Mouse (Mus musculus): Measurements from ENCODE around the gene Exoc3l4. TPM values are rescaled to one million over a fixed set of nuclear protein-coding genes. Genes with fewer than 3 reads are reported as not detected.

Exoc3l4 gene
- polyA plus RNA-seq, 1 experiment from 2014 or later: 11.1 TPM

DNA sequence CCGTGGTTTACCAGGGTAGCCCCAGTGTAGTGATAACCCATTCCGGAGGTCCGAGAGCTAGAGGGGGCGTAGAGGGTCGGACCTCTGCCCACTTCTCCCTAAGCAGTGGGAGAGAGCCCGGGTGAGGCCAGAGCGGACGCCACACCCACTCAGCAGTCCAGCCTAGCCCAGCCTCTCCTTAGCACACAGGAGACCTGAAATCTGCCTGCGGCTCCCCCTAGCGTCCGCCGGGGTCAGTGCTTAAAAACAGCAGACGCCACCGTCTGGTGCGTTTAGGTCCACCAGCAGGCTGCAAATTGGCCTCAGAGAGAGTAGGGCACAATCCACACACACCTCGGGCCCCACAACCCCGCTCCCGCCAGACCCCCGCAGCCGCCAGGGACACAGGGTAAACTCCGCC, 3.5 kb upstream of the Exoc3l4 start:
- Histone ChIP-seq H3K27me3 (replicated peaks) (peaks cover 13% of the 10 kb centered on the region; the same call in 1 of the 2 replicates), H3K9ac (peak overlapping the region; percentile 26; the same call in 1 of the 2 replicates)

DNA sequence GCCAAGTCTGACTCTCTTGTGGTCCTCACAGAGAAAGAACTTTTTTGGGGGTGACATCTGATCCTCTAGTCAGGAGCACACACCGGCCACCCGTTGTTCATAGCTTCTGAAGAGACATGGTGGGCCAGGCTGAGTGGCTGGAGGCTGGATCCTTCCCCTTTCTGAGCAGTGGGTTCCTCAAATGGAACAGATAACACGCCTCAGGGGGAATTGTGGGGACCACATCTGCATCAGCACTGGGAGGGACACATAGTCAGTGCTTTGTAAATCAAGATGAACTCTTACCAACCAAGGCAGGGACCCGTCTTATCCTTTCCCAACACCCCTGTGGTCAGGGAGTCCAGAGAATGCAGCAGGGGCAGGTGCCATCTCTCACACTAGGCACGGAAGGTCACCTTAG, 3.1 kb downstream of the Exoc3l4 start:
- Histone ChIP-seq H3K27ac (no peak overlapping the region), H3K4me3 (replicated peaks) (no peak overlapping the region), H3K36me3 (no peaks in the 10 kb centered on the region), H3K4me2 (replicated peaks) (no peak overlapping the region), H3K27me3 (replicated peaks) (peaks cover 34% of the 10 kb centered on the region), H3K9me3 (no peaks in the 10 kb centered on the region), H3K9ac (no peak overlapping the region), H3K4me1 (replicated peaks) (peaks cover 38% of the 10 kb centered on the region)
- 88% methylated on average over 5 of the region's 5 CpGs for WGBS
- ATAC-seq: no peak

More for the DNA sequence above, 3.5 kb upstream of the Exoc3l4 start:
- peak overlapping the region; percentile 34 for H3K4me3 ChIP-seq (replicated peaks)
- peak overlapping the region; percentile 68 for H3K4me2 ChIP-seq (replicated peaks)
- ATAC-seq: peak; percentile 87
- WGBS: 2% methylated on average over 21 of the region's 21 CpGs
- H3K36me3 ChIP-seq: no peaks in the 10 kb centered on the region
- H3K4me1 ChIP-seq (replicated peaks): peaks cover 31% of the 10 kb centered on the region
- no peaks in the 10 kb centered on the region for H3K9me3 ChIP-seq
- peak overlapping the region; percentile 45; the same call in 1 of the 2 replicates for H3K27ac ChIP-seq

DNA sequence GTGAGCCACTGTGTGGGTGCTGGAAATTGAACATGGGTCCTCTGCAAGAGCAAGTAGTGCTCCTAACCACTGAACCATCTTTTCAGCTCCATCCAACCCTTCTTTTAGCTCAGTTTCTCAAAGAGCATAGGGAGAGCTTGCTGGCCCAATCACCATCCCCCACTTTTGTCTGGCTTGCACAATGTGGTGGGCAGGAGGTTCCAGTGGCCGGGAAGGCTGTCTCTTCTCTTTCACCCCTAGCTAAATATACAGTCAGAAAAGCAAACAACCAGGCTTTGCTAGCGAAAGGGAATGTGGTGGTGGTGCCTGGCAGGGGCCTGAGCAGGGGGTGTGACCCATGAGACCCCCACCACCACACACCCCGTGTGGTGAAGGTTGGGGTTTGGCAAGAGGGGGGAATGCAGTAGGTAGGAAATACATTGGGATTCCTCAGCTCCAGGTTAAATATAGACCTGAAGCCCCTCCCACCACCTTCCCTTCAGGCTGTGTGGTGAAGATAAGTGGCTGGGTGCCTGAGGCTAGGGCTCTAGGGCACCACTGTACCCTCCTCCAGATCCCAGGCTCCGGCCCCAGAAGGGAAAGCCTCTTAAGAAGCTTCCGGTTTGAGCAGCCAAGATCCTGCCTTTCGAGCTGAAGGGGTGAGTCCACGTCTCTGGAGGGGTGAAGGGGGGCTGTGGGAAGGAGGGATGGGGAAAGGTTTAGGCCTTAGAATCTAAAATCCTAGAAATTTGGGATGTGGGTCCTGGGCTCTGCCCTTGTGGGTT, 4.3 kb downstream of the Exoc3l4 start:
- WGBS: 31% methylated on average over 7 of the region's 7 CpGs
- Histone ChIP-seq H3K36me3 (no peaks in the 10 kb centered on the region), H3K9ac (no peak overlapping the region), H3K4me3 (replicated peaks) (no peak overlapping the region), H3K27me3 (replicated peaks) (peaks cover 43% of the 10 kb centered on the region), H3K4me1 (replicated peaks) (peaks cover 44% of the 10 kb centered on the region), H3K9me3 (no peaks in the 10 kb centered on the region), H3K4me2 (replicated peaks) (no peak overlapping the region), H3K27ac (no peak overlapping the region)
- ATAC-seq: no peak

DNA sequence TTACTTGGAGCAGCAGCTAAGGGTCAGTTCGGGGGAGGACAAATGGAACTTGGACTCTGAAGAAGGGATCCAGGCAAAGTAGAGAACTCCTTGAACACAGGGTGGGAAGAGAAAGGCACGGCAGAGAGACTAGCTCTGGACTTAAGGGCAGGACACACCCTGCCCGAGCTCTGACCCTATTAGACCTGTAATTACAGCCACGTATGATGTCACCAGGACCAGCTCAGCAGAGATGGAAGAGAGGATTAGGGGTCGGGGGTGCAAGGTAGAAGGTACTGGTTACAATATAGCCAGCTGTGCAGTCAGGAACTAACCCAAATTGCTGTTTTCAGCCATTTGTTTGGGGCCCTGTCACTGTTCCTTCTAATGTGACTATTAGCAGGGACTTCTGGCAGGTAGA, 6.0 kb downstream of the Exoc3l4 start:
- no peak overlapping the region for H3K4me3 ChIP-seq (replicated peaks)
- peaks cover 49% of the 10 kb centered on the region for H3K27me3 ChIP-seq (replicated peaks)
- WGBS: 55% methylated on average over 5 of the region's 5 CpGs
- no peak for ATAC-seq
- H3K9ac ChIP-seq: no peak overlapping the region
- H3K4me2 ChIP-seq (replicated peaks): no peak overlapping the region
- H3K36me3 ChIP-seq: no peaks in the 10 kb centered on the region
- H3K4me1 ChIP-seq (replicated peaks): peaks cover 36% of the 10 kb centered on the region
- no peaks in the 10 kb centered on the region for H3K9me3 ChIP-seq
- no peak overlapping the region for H3K27ac ChIP-seq

DNA sequence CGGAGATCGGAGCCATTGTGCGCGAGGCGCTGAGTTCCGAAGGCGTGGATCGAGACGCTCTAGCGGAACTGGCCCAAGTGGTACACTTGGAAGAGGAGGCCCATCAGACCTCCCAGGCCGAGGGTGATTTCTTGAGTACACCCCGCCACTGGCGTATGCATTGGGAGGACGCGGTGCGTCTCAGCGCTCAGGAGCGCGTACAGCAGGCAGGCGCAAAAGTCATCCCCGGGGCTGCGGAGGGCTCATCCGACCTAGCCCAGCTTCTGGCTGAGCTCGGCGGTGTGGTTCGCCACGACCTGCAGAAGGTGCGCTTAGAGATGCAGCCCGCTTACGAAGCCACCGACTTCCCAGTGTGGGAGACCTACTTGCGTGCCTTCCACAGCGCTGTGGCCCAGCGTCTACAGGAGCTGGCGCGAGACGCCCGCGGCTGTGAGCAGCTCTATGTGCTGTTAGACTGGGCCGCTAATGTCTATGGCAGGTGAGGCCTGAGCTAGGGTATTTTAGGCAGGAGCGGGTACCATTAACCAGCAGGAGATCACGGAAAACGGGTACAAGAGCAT, 6.8 kb downstream of the Exoc3l4 start:
- ATAC-seq: no peak
- WGBS: 18% methylated on average over 43 of the region's 43 CpGs
- H3K4me3 ChIP-seq (replicated peaks): peak overlapping the region; percentile 1; the same call in 1 of the 2 replicates
- peak overlapping the region; percentile 37 for H3K4me2 ChIP-seq (replicated peaks)
- H3K9ac ChIP-seq: no peak overlapping the region
- H3K27me3 ChIP-seq (replicated peaks): peaks cover 57% of the 10 kb centered on the region
- no peak overlapping the region for H3K27ac ChIP-seq
- H3K4me1 ChIP-seq (replicated peaks): peaks cover 38% of the 10 kb centered on the region
- no peaks in the 10 kb centered on the region for H3K9me3 ChIP-seq
- H3K36me3 ChIP-seq: no peaks in the 10 kb centered on the region

DNA sequence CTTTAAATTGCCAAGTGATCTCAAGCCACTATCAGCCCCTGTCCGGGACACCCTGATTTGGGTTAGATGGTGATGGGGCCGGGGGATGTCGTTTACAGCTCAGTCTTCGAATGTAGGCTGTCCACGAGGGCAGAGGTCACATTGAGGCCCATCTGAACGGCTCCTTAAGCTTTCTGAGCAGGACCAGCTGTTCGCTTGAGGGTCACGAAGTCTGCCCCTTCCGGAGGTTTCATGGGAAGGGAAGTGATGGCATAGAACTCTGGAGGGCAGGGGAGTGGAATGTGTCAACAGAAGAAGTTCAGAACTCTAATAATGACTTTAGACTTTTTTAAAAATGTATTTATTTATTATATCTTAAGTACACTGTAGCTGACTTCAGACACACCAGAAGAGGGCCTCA, 7.7 kb downstream of the Exoc3l4 start:
- H3K9ac ChIP-seq: no peak overlapping the region
- H3K9me3 ChIP-seq: no peaks in the 10 kb centered on the region
- H3K27ac ChIP-seq: no peak overlapping the region
- H3K36me3 ChIP-seq: no peaks in the 10 kb centered on the region
- no peak overlapping the region for H3K4me3 ChIP-seq (replicated peaks)
- no peak for ATAC-seq
- 26% methylated on average over 9 of the region's 9 CpGs for WGBS
- peaks cover 59% of the 10 kb centered on the region for H3K27me3 ChIP-seq (replicated peaks)
- H3K4me2 ChIP-seq (replicated peaks): no peak overlapping the region
- H3K4me1 ChIP-seq (replicated peaks): peaks cover 46% of the 10 kb centered on the region

DNA sequence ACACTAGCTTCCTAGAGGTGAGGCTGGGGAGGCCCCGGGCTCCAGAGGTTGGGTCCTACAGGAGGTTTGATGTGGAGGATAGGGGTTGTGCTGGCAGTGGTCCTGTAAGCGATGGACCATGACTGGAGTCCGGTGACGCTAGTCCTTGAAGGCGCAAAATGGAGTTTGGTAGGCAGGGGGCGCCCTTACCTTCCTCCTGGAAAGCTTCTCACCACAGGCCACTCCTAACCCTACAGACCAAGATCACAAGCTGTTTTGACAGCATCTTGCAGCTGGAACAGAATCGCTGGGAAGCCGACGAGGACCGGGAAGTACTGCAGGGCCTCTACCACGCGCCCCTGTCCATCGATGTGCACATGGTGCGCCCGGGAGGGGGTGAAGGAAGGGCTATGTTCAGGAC, 8.4 kb downstream of the Exoc3l4 start:
- H3K4me2 ChIP-seq (replicated peaks): peak overlapping the region; percentile 37; the same call in 1 of the 2 replicates
- no peaks in the 10 kb centered on the region for H3K36me3 ChIP-seq
- H3K4me3 ChIP-seq (replicated peaks): no peak overlapping the region
- WGBS: 3% methylated on average over 15 of the region's 15 CpGs
- peak; percentile 26 for ATAC-seq
- H3K9me3 ChIP-seq: no peaks in the 10 kb centered on the region
- peaks cover 66% of the 10 kb centered on the region for H3K27me3 ChIP-seq (replicated peaks)
- H3K4me1 ChIP-seq (replicated peaks): peaks cover 51% of the 10 kb centered on the region
- H3K9ac ChIP-seq: no peak overlapping the region
- H3K27ac ChIP-seq: no peak overlapping the region

DNA sequence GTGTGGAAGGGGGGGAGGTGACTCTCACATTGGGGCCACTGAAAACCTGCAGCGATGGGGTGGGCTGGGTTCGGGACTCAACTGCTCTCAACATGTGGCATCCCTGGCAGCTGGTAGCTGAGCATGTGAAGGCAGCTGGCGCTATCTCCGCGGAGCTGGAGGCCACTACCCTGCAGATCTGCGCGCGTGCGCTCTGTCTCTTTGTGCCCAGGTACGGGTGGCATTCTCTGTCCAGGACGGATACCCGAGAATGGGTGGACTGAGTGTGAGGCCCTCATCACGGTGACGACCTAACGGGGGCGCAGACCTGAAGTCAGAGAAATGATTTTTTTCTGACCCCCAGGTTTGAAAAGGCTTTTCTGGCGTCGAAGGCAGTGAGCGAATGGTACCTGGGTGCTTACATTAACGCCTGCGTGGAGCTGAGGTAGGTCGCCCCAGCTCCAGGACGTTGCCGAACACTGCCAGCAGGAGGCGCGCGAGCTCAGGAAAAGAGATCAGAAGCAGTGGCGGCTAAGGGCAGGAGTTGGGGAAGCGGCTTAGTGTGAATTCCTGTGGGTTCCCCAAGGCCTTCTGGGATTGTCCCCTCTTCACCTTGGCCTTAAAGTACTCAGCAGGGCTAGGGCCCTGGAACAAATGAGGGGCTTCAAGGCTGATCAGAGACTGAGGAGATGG, 9.1 kb downstream of the Exoc3l4 start:
- Histone ChIP-seq H3K27me3 (replicated peaks) (peaks cover 73% of the 10 kb centered on the region), H3K36me3 (no peaks in the 10 kb centered on the region), H3K4me1 (replicated peaks) (peaks cover 54% of the 10 kb centered on the region), H3K4me2 (replicated peaks) (0 out of 2 replicates have a peak overlapping the region, but pooled peaks have one; percentile 37), H3K9ac (no peak overlapping the region), H3K4me3 (replicated peaks) (no peak overlapping the region), H3K9me3 (no peaks in the 10 kb centered on the region), H3K27ac (no peak overlapping the region)
- WGBS: 17% methylated on average over 29 of the region's 29 CpGs
- peak; percentile 60 for ATAC-seq

DNA sequence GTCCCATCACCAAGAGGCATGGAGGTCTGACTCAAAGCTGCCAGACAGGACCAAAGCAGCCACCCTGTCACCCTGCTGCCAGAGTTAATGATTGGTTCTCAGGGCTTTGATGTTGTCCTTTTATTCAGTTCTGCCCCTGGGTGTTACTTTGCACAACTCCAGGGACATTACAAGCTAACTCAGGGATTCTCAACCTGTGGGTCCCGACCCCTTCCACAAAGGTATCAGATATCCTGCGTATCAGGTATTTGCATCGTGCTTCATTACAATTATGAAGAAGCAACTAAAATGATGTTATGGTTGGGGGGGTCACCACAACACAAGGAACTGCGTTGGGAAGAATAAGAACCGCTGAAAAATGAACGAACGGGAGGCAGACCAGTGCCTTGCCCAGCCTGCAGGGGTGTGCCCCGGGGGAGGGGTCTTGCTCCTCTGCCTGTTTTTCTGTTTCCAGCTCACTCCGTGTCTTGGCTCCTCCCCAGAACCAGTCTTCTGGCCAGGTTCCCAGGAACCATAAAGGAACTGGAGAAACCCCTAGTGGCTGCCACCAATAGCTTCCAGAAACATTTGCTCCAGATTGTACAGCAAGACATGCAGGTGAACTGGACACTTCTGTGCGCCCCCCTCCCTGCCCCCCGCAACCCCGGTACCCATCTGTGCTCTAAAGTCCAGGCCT, 10.8 kb downstream of the Exoc3l4 start:
- H3K27me3 ChIP-seq (replicated peaks): peaks cover 68% of the 10 kb centered on the region
- H3K36me3 ChIP-seq: no peaks in the 10 kb centered on the region
- peaks cover 56% of the 10 kb centered on the region for H3K4me1 ChIP-seq (replicated peaks)
- no peak overlapping the region for H3K4me3 ChIP-seq (replicated peaks)
- WGBS: 49% methylated on average over 12 of the region's 12 CpGs
- H3K27ac ChIP-seq: no peak overlapping the region
- no peaks in the 10 kb centered on the region for H3K9me3 ChIP-seq
- no peak for ATAC-seq
- H3K4me2 ChIP-seq (replicated peaks): no peak overlapping the region
- H3K9ac ChIP-seq: no peak overlapping the region

DNA sequence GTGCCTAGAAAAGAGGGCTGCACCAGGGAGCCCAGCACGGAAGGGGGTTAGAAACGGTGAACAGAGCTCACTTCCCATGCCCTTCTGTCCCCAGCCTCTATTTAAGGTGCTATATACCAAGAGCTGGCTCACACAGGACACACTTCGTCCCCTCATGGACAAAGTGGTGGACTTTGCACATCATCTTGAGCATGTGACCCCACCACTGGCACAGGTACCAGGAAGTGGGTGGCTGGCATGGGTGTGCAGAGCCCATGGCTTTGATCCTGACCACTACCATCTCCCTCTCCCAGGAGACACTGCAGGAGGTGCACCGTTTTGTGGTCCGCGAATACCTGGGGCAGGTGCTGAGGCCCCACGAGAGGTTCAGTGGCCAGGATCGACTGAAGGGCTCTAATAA, 11.5 kb downstream of the Exoc3l4 start:
- Histone ChIP-seq H3K4me1 (replicated peaks) (peaks cover 56% of the 10 kb centered on the region), H3K9me3 (no peaks in the 10 kb centered on the region), H3K27me3 (replicated peaks) (peaks cover 60% of the 10 kb centered on the region), H3K36me3 (no peaks in the 10 kb centered on the region), H3K27ac (no peak overlapping the region), H3K9ac (no peak overlapping the region), H3K4me3 (replicated peaks) (no peak overlapping the region), H3K4me2 (replicated peaks) (0 out of 2 replicates have a peak overlapping the region, but pooled peaks have one; percentile 75)
- 28% methylated on average over 8 of the region's 8 CpGs for whole genome bisulfite sequencing
- no peak for ATAC-seq

DNA sequence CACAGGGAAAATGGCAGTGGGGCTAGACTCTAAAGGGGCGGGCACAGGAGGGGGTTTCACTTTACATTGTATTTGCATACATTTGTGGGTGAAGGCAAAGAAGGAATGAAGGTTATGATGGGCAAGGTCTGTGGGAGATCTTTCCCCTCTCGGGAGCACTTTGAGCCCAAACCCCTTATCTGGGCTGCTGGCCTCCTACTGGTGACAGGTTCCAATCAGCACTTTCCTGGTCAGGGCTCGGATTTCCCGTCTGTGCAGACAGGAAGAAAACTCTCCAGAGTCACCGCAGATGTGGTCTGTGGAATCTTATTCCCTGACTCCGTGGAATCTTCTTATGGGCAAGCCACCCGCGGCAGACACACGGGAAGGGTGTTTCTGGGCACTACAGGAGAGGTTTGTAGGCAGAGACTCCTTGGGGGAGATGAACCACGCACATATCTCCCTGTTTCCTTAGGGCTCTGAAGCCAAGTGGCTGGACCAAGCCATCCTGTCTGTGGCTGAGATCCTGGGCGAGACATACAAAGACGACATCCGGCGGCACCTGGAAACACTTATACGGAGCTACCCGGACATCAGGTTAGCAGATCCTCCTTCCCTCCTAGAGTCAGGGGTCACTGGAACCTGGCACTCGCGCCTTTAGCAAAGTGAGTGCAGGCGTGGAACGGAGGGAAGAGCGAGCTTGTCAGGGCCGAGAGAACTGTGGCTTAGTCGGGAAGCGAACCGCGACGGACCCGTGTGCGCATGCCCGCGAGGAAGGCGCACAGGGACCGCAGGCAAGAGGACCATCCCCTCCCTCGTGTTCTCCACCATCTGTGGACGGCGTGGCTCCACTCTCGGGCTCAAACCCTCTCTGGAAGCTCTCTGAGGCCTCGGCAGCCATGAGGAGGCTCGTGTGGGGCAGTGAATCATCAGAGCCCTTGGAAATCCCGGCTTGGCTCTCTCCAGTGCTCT, 12.4 kb downstream of the Exoc3l4 start:
- Histone ChIP-seq H3K9ac (peak overlapping the region; percentile 36), H3K4me1 (replicated peaks) (peaks cover 52% of the 10 kb centered on the region), H3K27ac (peak overlapping the region; percentile 30; the same call in 1 of the 2 replicates), H3K4me3 (replicated peaks) (peak overlapping the region; percentile 34), H3K36me3 (no peaks in the 10 kb centered on the region), H3K9me3 (no peaks in the 10 kb centered on the region), H3K27me3 (replicated peaks) (peaks cover 52% of the 10 kb centered on the region), H3K4me2 (replicated peaks) (peak overlapping the region; percentile 75)
- 0 out of 2 replicates have a peak, but pooled peaks have one; percentile 24 for ATAC-seq
- under 1% methylated on average over 40 of the region's 40 CpGs for WGBS

Data from intestine, embryonic 15.5 days (tissue).